Comparison of ENCODE assay signal across 25 mouse cellular contexts in the genomic region with DNA sequence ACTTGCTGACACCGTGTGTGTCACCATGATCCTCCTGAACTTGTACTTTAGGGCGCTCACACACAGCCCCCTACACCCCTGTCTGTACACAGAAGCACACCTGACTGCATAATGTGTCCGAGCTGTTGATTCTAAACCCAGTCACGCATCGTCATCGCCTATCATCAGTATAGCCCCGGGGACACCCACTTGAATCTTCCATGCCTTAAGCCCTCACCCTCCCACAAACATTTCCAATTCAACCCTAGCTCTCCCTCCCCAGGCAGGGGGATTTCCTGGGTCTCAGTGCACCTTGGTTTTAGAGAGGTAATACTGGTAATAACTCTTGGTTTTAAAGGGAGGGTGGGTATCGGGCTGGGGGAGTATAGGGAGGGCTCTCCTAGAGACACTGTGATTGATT. TPM values are rescaled to one million over a fixed set of nuclear protein-coding genes. Genes with fewer than 3 reads are reported as not detected.
DNase-seq lines count a peak whose midpoint lies in the region; ATAC-seq lines count a peak whose summit lies in the region.
"Had no signal": no experiment of that assay in that cellular context is flagged by ENCODE, and none has a peak within 500 bp of the region (broad histone marks: within the 10 kb centered on the region; RNA-seq: fewer than 3 reads in every experiment).

No protein-coding gene starts in this region.

- H3K4me2 ChIP-seq in midbrain, embryonic 16.5 days (ENCODE audit: low read length): no peak overlapping the region
- H3K4me2 ChIP-seq: forebrain, embryonic 15.5 days; midbrain, embryonic 12.5 days had no signal

- ATAC-seq in CD4-positive, CD25-positive, alpha-beta regulatory T cell, adult 4 months: no peak
- no peak for ATAC-seq in midbrain, embryonic 16.5 days
- ATAC-seq: forebrain, embryonic 15.5 days had no signal

- DNase-seq in CD4-positive, CD25-positive, alpha-beta regulatory T cell, adult 2 months (ENCODE audit: low read depth, low spot score): peak; percentile 50
- no peak for DNase-seq in midbrain, embryonic 10.5 days (ENCODE audit: low spot score)
- DNase-seq in CD4-positive helper T cell, adult 2 months (ENCODE audit: low read depth, low spot score): peak; percentile 34
- DNase-seq in limb, embryonic 10.5 days (ENCODE audit: low spot score): no peak
- DNase-seq in left cerebral cortex, postnatal 25 days (ENCODE audit: low spot score in 2 of 2): no peak
- DNase-seq: adrenal gland, postnatal 36 days; cerebellum, adult 8-10 months; cerebellum, postnatal 25 days; gastrocnemius, postnatal 25 days; kidney, adult 18-20 months; kidney, postnatal 25 days; left cerebral cortex, postnatal 4 days; lung, adult 2 months; lung, postnatal 10 days; right cerebral cortex, adult 18-20 months had no signal

- no peak overlapping the region for H3K4me3 ChIP-seq in midbrain, embryonic 10.5 days
- no peak overlapping the region for H3K4me3 ChIP-seq in midbrain, embryonic 16.5 days (ENCODE audit: low read depth, low read length)
- no peak overlapping the region for H3K4me3 ChIP-seq in limb, embryonic 10.5 days
- H3K4me3 ChIP-seq: forebrain, embryonic 15.5 days; limb, embryonic 15.5 days; midbrain, embryonic 12.5 days had no signal

- peaks cover 54% of the 10 kb centered on the region for H3K4me1 ChIP-seq in midbrain, embryonic 10.5 days
- peaks cover 24% of the 10 kb centered on the region for H3K4me1 ChIP-seq in midbrain, embryonic 16.5 days (ENCODE audit: control insufficient read depth, insufficient read depth, low read length)
- peaks cover 57% of the 10 kb centered on the region for H3K4me1 ChIP-seq in limb, embryonic 10.5 days

- 0 out of 2 replicates have a peak overlapping the region, but pooled peaks have one; percentile 74 for H3K27ac ChIP-seq in midbrain, embryonic 10.5 days (replicated peaks)
- H3K27ac ChIP-seq in midbrain, embryonic 16.5 days (ENCODE audit: low read length): no peak overlapping the region
- peak overlapping the region; percentile 83 for H3K27ac ChIP-seq in limb, embryonic 10.5 days
- H3K27ac ChIP-seq: forebrain, embryonic 15.5 days; heart, embryonic 15.5 days; kidney, embryonic 15.5 days; limb, embryonic 15.5 days; liver, embryonic 14.5 days; macrophage; midbrain, embryonic 12.5 days had no signal

- intact Hi-C loops in left cerebral cortex, postnatal 25 days (cut with DNase I): no loop called here

- 35% methylated on average over 8 of the region's 8 CpGs for WGBS in midbrain, embryonic 10.5 days
- 35% methylated on average over 8 of the region's 8 CpGs for WGBS in midbrain, embryonic 16.5 days
- WGBS in limb, embryonic 10.5 days: 44% methylated on average over 8 of the region's 8 CpGs

- no peaks in the 10 kb centered on the region for H3K36me3 ChIP-seq in midbrain, embryonic 10.5 days
- H3K36me3 ChIP-seq in midbrain, embryonic 16.5 days (ENCODE audit: control insufficient read depth, insufficient read depth, low read length): no peaks in the 10 kb centered on the region
- H3K36me3 ChIP-seq in limb, embryonic 10.5 days: no peaks in the 10 kb centered on the region
- H3K36me3 ChIP-seq: forebrain, embryonic 15.5 days; heart, embryonic 10.5 days; heart, embryonic 15.5 days; kidney, embryonic 15.5 days; limb, embryonic 15.5 days; midbrain, embryonic 12.5 days had no signal

- H3K9me3 ChIP-seq in midbrain, embryonic 10.5 days (replicated peaks): no peaks in the 10 kb centered on the region
- no peaks in the 10 kb centered on the region for H3K9me3 ChIP-seq in midbrain, embryonic 16.5 days (replicated peaks; ENCODE audit: control insufficient read depth, low read length, poor library complexity, severe bottlenecking)
- H3K9me3 ChIP-seq in limb, embryonic 10.5 days (replicated peaks): no peaks in the 10 kb centered on the region
- H3K9me3 ChIP-seq: forebrain, embryonic 15.5 days; heart, embryonic 10.5 days; heart, embryonic 15.5 days; kidney, embryonic 15.5 days; limb, embryonic 15.5 days; midbrain, embryonic 12.5 days had no signal

- H3K9ac ChIP-seq in midbrain, embryonic 16.5 days (ENCODE audit: low read depth, low read length): no peak overlapping the region
- H3K9ac ChIP-seq: forebrain, embryonic 15.5 days; heart, embryonic 15.5 days; kidney, embryonic 15.5 days; limb, embryonic 15.5 days; liver, embryonic 14.5 days; midbrain, embryonic 12.5 days had no signal

- H3K27me3 ChIP-seq in midbrain, embryonic 10.5 days (ENCODE audit: low read depth, poor library complexity, severe bottlenecking): peaks cover 67% of the 10 kb centered on the region
- peaks cover 8% of the 10 kb centered on the region for H3K27me3 ChIP-seq in midbrain, embryonic 16.5 days (ENCODE audit: control insufficient read depth, insufficient read depth, low read depth, low read length)
- peaks cover 61% of the 10 kb centered on the region for H3K27me3 ChIP-seq in limb, embryonic 10.5 days (ENCODE audit: low read depth, poor library complexity, severe bottlenecking)

RNA-seq across cellular contexts. Expression of gene Fgr, which starts 0.7 kb away (rescaled TPM):
- 1 to 10 TPM; 3.7 to 8.2 TPM for polyA plus RNA-seq in CD4-positive, CD25-positive, alpha-beta regulatory T cell, adult 4 months (2017; shearing (Covaris generic))
- polyA plus RNA-seq in midbrain, embryonic 10.5 days (2016; fragmentation: Nextera tagmentation; extraction: Ambion mirVana): 0.05 and 0.10 TPM in 2 replicates
- 0.05 TPM in 1 of 2 replicates, not detected in the other for polyA plus RNA-seq in midbrain, embryonic 16.5 days (2015; fragmentation: Nextera tagmentation; extraction: Ambion mirVana)
- 0.19 and 0.33 TPM in 2 replicates for polyA plus RNA-seq in limb, embryonic 10.5 days (2016; fragmentation: Nextera tagmentation; extraction: Ambion mirVana)
- under 1 TPM; 0.18 to 0.25 TPM for total RNA-seq in left cerebral cortex, postnatal 25 days (2021)

RNA-seq across cellular contexts. Expression of gene Ahdc1, which starts 37.9 kb away (rescaled TPM):
- 1 to 10 TPM; 2.6 to 3.7 TPM for polyA plus RNA-seq in CD4-positive, CD25-positive, alpha-beta regulatory T cell, adult 4 months (2017; shearing (Covaris generic))
- 5.7 and 5.8 TPM in 2 replicates for polyA plus RNA-seq in midbrain, embryonic 10.5 days (2016; fragmentation: Nextera tagmentation; extraction: Ambion mirVana)
- 11.2 and 12.5 TPM in 2 replicates for polyA plus RNA-seq in midbrain, embryonic 16.5 days (2015; fragmentation: Nextera tagmentation; extraction: Ambion mirVana)
- polyA plus RNA-seq in limb, embryonic 10.5 days (2016; fragmentation: Nextera tagmentation; extraction: Ambion mirVana): 13.0 and 13.8 TPM in 2 replicates
- 10 to 100 TPM; 88.2 to 97.6 TPM for total RNA-seq in left cerebral cortex, postnatal 25 days (2021)

RNA-seq across cellular contexts. Expression of gene Fam76a, which starts 50.8 kb away (rescaled TPM):
- polyA plus RNA-seq in CD4-positive, CD25-positive, alpha-beta regulatory T cell, adult 4 months (2017; shearing (Covaris generic)): 10 to 100 TPM; 16.5 to 21.1 TPM
- polyA plus RNA-seq in midbrain, embryonic 10.5 days (2016; fragmentation: Nextera tagmentation; extraction: Ambion mirVana): 34.7 and 35.5 TPM in 2 replicates
- polyA plus RNA-seq in midbrain, embryonic 16.5 days (2015; fragmentation: Nextera tagmentation; extraction: Ambion mirVana): 41.8 and 42.7 TPM in 2 replicates
- polyA plus RNA-seq in limb, embryonic 10.5 days (2016; fragmentation: Nextera tagmentation; extraction: Ambion mirVana): 25.7 and 27.9 TPM in 2 replicates
- 10 to 100 TPM; 45.8 to 55.0 TPM for total RNA-seq in left cerebral cortex, postnatal 25 days (2021)

Comparison
In these comparisons a context has a peak if more than half of its experiments do, and no peak if none do; other contexts are left out.
1. DNase-seq: peak in CD4-positive, CD25-positive, alpha-beta regulatory T cell, adult 2 months (single experiment) and CD4-positive helper T cell, adult 2 months (single experiment); none in midbrain, embryonic 10.5 days (single experiment), limb, embryonic 10.5 days (single experiment) and left cerebral cortex, postnatal 25 days (0 of 2).